Mouse (Mus musculus) large intestine, adult 2 months (tissue): ENCODE measurements around the gene Sult2a7. TPM values are rescaled to one million over a fixed set of nuclear protein-coding genes. Genes with fewer than 3 reads are reported as not detected.

Experiments
- DNase-seq: peaks from one replicate; pipeline ENCODE4 v3.0.0-alpha.2; 2012; ENCODE audit warnings: low read depth, low spot score
- WGBS: fragments of 180-500 bp; shearing (Covaris S2); methylation state at CpG from one replicate; pipeline ENCODE4 v1.1.7; 2018; 5-methylcytosine and 5-hydroxymethylcytosine counted together
- polyA plus RNA-seq: library from polyadenylated mRNA; depleted of rRNA; stranded (reverse); fragments of >200 nt; gene quantifications from 2 replicates; pipeline ENCODE4 v1.2.3, GENCODE M21; 2012; rRNA removed

The Sult2a7 gene
- polyA plus RNA-seq = not detected in 2 replicates

DNA sequence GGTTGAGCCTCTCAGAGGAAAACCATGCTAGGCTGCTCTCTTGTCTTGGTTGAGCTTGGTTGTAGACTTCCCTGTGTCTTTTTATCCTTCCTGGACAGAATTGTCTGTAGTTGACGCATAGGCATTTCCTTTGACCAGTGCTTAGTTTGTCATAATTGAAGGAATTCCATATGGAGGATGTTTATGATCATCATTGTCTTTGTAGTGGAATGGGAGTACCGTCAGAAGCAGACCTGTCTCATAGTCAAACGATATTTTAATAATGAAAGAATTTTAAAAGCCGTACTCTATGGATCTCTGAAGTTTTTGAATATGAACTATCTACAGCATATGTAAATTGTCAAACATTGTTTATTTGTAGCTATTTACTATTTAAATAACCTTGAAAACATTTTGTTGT lies at the start of gene Sult2a7:
Gene Sult2a7, minus strand, starts transcription at position 101 of the 400 bp plus-strand sequence.
- no peak for DNase-seq
- WGBS = 87% methylated on average over 4 of the region's 4 CpGs

DNA sequence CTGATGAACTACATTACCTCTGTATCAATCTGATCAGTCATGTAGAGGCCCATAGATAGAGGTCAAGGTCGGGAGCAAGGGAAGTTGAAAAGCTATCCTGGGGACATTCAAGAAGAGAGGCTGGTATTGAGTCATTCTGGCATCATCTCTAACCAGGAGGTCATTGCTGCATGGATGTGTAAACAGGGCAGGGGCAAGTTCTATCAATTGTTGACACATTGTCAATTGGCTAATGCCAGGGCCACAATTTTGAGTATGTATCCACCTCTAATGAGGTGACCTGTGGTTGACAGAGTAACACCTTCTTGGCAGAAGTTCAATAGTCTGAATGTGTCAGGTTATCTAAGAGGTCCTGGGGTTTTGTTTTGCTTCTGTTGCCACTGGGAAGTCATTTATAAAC lies 31.2 kb upstream of the Sult2a7 start:
- WGBS = 50% methylated on average over 1 of the region's 1 CpGs
- DNase-seq = no peak

DNA sequence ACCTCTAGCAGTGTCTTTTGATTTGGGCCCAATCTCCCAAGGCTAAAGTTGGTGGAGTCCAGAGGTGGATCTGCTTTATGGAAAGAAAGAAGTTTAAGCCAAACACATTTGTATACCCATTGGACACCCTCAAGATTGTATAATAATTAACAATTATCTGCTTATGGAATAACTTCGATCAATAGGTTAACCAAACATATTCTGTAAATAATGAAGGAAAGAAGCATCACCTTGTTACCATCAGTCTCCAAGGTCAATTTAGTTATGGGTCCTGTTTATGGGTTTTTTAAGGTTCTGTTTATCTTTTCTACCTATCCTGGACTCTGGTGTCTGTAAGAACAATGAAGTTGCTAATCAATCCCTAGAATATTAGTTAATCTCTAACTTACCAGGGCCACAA lies 28.6 kb upstream of the Sult2a7 start:
- DNase-seq = no peak
- WGBS = 87% methylated on average over 1 of the region's 1 CpGs

DNA sequence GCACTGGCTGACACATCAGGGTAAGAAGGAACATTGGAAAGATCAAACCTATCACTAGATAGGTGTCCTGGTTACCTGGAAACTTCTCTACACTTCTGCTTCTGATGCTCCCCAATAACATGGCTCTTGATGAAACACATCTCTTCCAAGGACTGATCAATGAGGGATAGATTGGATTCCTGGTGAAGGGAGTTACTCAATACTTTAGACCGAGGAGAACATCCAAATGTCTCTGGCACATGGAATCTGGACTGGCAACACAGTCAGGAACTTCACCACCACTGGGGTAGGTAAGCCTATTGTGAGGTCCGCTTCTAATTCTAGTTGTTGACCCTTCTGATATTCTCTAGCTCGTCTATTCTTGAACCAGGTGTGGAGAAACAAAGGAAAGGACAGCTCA lies 24.3 kb upstream of the Sult2a7 start:
- 66% methylated on average over 3 of the region's 3 CpGs for WGBS
- DNase-seq = no peak

DNA sequence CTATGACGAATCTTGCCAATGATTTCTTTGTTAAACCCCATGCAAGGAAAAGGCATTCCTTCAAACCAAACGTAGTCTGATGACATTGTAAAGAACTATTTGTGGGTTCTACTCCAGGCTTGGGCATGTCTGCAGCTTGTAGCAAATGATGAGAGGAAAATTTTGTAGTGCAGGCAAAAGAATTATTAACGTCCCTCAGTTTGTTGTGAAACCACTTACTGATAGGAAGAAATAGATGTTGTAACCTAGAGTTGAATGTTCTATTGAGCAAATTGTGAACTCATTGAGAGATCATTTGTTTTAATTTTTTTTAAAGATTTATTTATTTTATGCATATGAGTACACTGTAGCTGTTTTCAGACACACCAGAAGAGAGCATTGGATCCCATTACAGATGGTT lies 1.1 kb downstream of the Sult2a7 start:
- no peak for DNase-seq
- WGBS = 69% methylated on average over 3 of the region's 3 CpGs

DNA sequence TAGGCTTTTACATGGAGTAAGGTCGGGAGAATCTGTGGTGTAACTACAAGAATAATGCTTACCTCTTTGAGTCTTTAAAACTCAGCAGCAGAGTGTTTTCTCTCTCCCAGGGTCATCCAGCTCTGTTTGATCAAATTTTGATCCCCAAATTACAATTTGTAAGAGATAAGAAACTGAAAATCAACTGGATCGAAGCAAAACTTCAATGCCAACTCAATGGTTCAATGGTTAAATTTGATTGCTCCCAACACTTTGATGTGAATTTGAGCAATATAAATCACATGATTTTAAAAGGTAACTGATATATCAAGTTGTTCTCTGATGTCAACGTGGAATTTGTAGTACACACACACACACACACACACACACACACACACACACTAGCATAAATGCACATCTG lies 47.5 kb downstream of the Sult2a7 start, which contains the start of gene Sult2a8:
Gene Sult2a8, minus strand, starts transcription at position 236 of the 400 bp plus-strand sequence.
- DNase-seq = no peak
- WGBS = 57% methylated on average over 3 of the region's 3 CpGs

DNA sequence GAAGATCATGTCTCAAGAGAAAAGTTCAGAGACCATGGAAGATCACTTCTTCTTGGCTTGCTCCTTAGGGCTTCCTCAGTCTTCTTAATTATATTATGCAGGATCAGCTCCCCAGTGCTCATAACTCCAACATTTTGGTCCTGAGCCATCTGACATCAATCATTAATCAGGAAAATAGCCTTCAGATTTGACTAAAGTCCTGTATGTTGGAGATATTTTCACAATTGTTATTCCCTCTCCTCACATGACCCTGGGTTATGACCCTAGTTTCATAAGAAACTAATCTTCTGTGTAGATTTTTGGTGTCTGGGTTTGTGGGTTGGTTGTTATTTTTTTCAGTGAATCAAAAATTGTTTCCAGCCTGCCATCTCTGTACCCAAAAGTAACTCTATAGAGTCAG lies 54.4 kb downstream of the Sult2a7 start:
- no peak for DNase-seq

DNA sequence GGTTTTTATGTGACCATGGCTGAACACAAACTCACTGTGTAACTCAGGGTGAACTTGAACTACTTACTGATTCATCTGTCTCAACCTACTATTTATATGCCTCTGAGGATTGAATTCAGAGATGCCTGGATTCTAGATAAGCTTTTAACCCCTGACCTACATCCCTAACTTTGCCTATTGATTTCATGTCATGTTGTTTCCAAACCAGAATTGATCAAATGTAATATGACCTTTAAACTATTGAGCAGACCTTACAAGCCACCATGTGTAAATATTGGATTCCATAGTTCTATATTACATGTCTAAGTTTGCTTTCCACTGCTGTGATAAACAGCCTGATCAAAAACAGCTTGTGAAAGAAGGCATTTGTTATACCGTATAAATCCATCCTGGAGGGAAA lies 55.5 kb downstream of the Sult2a7 start:
- DNase-seq = no peak
- 68% methylated on average over 1 of the region's 1 CpGs for WGBS

DNA sequence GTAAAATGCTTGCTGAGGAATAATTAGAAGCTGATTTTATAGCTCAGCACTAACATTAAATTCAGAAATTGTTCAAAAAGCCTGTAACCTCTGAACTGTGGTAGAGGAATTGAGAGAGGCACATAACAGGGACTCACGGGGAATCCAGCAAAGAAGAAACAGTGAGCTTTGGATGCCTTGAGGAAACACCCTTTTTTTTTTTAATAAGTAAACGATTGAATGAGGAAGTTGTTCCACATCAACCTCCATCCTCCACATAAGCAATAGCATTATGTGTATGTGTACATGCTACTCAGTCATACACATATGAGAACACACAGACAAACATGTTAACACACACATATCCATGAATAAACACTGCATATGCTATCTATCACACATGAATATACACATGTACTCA lies 56.0 kb downstream of the Sult2a7 start:
- no peak for DNase-seq
- 73% methylated on average over 2 of the region's 2 CpGs for WGBS

Other genes with a start within 250 kb of the Sult2a7 start
- not detected in 2 replicates for gene Sult2a6, start 239.4 kb downstream of the Sult2a7 start, polyA plus RNA-seq
- gene Obox8, start 160.7 kb downstream of the Sult2a7 start, polyA plus RNA-seq = not detected in 2 replicates
- gene Sult2a8, start 47.5 kb downstream of the Sult2a7 start, polyA plus RNA-seq = not detected in 2 replicates
- 0.01 TPM in 1 of 2 replicates, not detected in the other for gene Vmn1r90, start 69.3 kb upstream of the Sult2a7 start, polyA plus RNA-seq
- not detected in 2 replicates for gene Obox7, start 165.3 kb upstream of the Sult2a7 start, polyA plus RNA-seq